Mouse (Mus musculus) forebrain, embryonic 11.5 days (tissue): ENCODE measurements around the gene Sec11a. TPM values are rescaled to one million over a fixed set of nuclear protein-coding genes. Genes with fewer than 3 reads are reported as not detected.

Experiments used
- ATAC-seq: fragments of 200-750 bp; cut with Nextera tagmentation; replicated peaks from 2 replicates; pipeline ENCODE4 v1.8.0; 2017; ENCODE audit warnings: moderate TSS enrichment; ENCODE audit not compliant: low FRiP score
- DNase-seq: peaks from one replicate; pipeline ENCODE4 v3.0.0-alpha.2; 2017; ENCODE audit warnings: low spot score
- H3K27ac ChIP-seq: fragments of 300-500 bp; sonication (generic); 2 replicates; pipeline ENCODE4 v1.5.1; 2014; ENCODE audit warnings: low read depth, low read length
- H3K27me3 ChIP-seq: fragments of 300-500 bp; sonication (generic); 2 replicates; pipeline ENCODE4 v1.6.1; 2014; ENCODE audit warnings: mild to moderate bottlenecking, low read length, mixed read lengths; ENCODE audit not compliant: control insufficient read depth, insufficient read depth
- H3K36me3 ChIP-seq: fragments of 300-500 bp; sonication (generic); 2 replicates; pipeline ENCODE4 v1.6.1; 2014; ENCODE audit warnings: mild to moderate bottlenecking, low read length, moderate library complexity, mixed read lengths; ENCODE audit not compliant: control insufficient read depth, insufficient read depth
- H3K4me1 ChIP-seq: fragments of 300-500 bp; sonication (generic); replicated peaks from 2 replicates; pipeline ENCODE4 v1.6.1; 2014; ENCODE audit warnings: low read length, mixed read lengths; ENCODE audit not compliant: control insufficient read depth, insufficient read depth
- H3K4me2 ChIP-seq: fragments of 300-500 bp; sonication (generic); 2 replicates; pipeline ENCODE4 v1.6.1; 2014; ENCODE audit warnings: low read depth, mild to moderate bottlenecking, low read length, moderate library complexity, mixed read lengths; ENCODE audit not compliant: severe bottlenecking
- H3K4me3 ChIP-seq: fragments of 300-500 bp; sonication (generic); 2 replicates; pipeline ENCODE4 v1.5.1; 2014; ENCODE audit warnings: low read depth, low read length
- H3K9ac ChIP-seq: fragments of 300-500 bp; sonication (generic); 2 replicates; pipeline ENCODE4 v1.6.1; 2014; ENCODE audit warnings: low read length
- H3K9me3 ChIP-seq: fragments of 300-500 bp; sonication (generic); 2 replicates; pipeline ENCODE4 v1.6.1; 2016; ENCODE audit warnings: low read length, mixed read lengths; ENCODE audit not compliant: control insufficient read depth
- WGBS: fragments of 180-500 bp; shearing (Covaris S2); extraction: QIAGEN DNeasy Blood & Tissue Kit; methylation state at CpG from one replicate; pipeline ENCODE4 v1.1.7; 2014; 5-methylcytosine and 5-hydroxymethylcytosine counted together
- polyA plus RNA-seq: library from polyadenylated mRNA; unstranded; fragments of >200 nt; fragmentation: Nextera tagmentation; extraction: Ambion mirVana; gene quantifications from 2 replicates; pipeline ENCODE4 v1.2.1, GENCODE M21; 2014

Gene Sec11a
- polyA plus RNA-seq, 1 experiment from 2014 or later, result 201 TPM

DNA sequence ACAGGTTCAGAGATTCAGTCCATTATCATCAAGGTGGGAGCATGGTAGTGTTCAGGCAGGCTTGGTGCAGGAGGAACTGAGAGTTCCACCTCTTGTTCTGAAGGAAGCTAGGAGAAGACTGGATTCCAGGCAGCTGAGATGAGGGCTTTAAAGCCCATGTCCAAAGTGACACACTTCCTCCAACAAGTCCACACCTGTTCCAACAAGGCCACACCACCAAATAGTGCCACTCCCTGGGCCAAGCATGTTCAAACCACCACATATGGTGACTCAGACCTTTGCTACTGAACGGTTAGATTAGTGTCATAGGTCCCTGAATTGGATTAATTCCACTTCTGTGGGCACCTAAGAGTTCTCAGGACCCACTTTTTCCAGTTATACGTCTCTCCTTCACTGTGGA is 23.8 kb upstream of the Sec11a start:
- DNase-seq (no peak), ATAC-seq (no peak)
- Histone ChIP-seq H3K27ac (no peak overlapping the region), H3K9ac (no peak overlapping the region), H3K27me3 (no peaks in the 10 kb centered on the region), H3K9me3 (no peaks in the 10 kb centered on the region), H3K4me3 (no peak overlapping the region), H3K4me1 (no peaks in the 10 kb centered on the region), H3K4me2 (no peak overlapping the region), H3K36me3 (no peaks in the 10 kb centered on the region)
- WGBS, result 74% methylated on average over 2 of the region's 2 CpGs

DNA sequence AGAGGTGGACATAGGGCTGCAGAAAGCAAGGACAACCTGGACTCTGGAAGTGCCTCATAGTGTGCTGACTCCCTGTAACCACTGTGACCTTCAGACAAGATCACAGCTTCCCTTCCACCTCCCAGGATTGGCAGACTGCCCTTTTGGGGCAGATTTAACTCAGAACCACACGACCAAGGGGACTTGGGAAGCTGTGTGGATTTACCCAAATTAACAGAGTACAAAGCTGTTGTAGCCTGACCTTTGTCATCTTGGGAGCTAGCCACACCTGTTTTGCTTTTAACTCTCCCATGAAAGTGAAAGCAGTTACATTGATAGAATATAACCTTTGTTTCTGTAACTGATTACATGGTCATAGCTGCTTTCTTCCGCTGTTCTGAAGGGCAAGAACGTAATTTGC is 23.3 kb upstream of the Sec11a start:
- no peak overlapping the region for H3K9ac ChIP-seq
- DNase-seq (no peak), ATAC-seq (no peak)
- H3K27ac ChIP-seq, result no peak overlapping the region
- no peaks in the 10 kb centered on the region for H3K36me3 ChIP-seq
- H3K4me2 ChIP-seq, result no peak overlapping the region
- H3K9me3 ChIP-seq, result no peaks in the 10 kb centered on the region
- no peak overlapping the region for H3K4me3 ChIP-seq
- no peaks in the 10 kb centered on the region for H3K27me3 ChIP-seq
- 69% methylated on average over 3 of the region's 3 CpGs for WGBS
- H3K4me1 ChIP-seq, result no peaks in the 10 kb centered on the region

DNA sequence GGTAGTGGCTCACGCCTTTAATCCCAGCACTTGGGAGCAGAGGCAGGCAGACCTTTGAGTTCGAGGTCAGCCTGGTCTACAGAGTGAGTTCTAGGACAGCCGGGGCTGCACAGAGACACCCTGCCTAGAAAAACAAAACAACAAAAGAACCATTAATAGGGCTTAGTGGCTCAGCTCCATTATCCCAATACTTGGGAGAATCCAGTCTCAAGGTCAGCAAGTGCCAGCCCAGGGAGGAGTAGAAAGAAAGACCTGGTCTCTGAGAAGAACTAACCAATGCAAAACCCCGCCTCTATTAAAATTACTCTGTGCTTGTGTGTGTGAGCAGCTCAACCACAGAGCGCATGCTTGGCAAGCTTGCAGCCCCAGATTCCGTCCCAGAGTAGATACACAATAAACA is 15.2 kb upstream of the Sec11a start:
- Histone ChIP-seq H3K4me3 (no peak overlapping the region), H3K9me3 (no peaks in the 10 kb centered on the region), H3K9ac (no peak overlapping the region), H3K4me2 (no peak overlapping the region), H3K27me3 (no peaks in the 10 kb centered on the region), H3K4me1 (no peaks in the 10 kb centered on the region), H3K36me3 (no peaks in the 10 kb centered on the region), H3K27ac (no peak overlapping the region)
- DNase-seq (no peak), ATAC-seq (no peak)
- 48% methylated on average over 6 of the region's 6 CpGs for WGBS

DNA sequence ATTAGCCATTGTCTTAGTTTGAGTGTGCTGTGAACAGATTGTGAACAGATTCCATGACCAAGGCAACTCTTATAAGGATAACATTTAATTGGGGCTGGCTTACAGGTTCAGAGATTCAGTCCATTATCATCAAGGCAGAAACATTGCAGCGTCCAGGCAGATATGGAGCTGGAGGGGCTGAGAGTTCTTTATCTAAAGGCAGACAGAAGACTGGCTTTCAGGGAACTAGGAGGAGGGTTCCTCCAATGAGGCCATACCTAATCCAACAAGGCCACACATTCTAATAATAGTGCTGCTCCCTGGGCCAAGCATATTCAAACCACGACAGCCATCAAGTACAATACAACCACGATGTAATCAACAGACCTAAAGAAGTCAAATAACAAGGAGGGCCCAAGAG is 11.4 kb upstream of the Sec11a start:
- DNase-seq (no peak), ATAC-seq (no peak)
- Histone ChIP-seq H3K9ac (no peak overlapping the region), H3K9me3 (no peaks in the 10 kb centered on the region), H3K4me1 (no peaks in the 10 kb centered on the region), H3K27me3 (no peaks in the 10 kb centered on the region), H3K36me3 (no peaks in the 10 kb centered on the region), H3K4me2 (no peak overlapping the region), H3K27ac (no peak overlapping the region), H3K4me3 (no peak overlapping the region)
- 81% methylated on average over 3 of the region's 3 CpGs for WGBS

DNA sequence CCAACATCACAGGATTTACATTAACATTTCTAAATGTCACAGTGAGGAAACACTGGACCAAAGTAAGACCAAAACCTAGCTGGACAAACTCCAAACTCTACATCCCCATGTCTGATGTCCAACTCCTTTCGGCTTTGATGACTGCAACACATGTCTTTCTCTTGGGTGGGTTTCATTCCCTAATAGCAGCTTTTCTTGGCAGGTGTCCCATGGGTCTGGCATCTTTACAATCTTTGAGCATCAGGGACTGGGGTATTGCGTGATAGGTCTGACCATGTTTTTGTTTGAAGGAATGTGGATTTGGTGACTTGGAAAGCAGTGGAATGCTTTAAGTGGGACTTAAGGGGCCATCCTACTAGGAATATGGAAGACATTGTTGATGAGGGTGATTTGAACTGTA is 9.3 kb upstream of the Sec11a start:
- Histone ChIP-seq H3K27me3 (no peaks in the 10 kb centered on the region), H3K9ac (no peak overlapping the region), H3K9me3 (no peaks in the 10 kb centered on the region), H3K4me1 (no peaks in the 10 kb centered on the region), H3K4me2 (no peak overlapping the region), H3K27ac (no peak overlapping the region), H3K4me3 (no peak overlapping the region), H3K36me3 (no peaks in the 10 kb centered on the region)
- no peak for ATAC-seq
- no peak for DNase-seq
- 93% methylated on average over 2 of the region's 2 CpGs for WGBS

DNA sequence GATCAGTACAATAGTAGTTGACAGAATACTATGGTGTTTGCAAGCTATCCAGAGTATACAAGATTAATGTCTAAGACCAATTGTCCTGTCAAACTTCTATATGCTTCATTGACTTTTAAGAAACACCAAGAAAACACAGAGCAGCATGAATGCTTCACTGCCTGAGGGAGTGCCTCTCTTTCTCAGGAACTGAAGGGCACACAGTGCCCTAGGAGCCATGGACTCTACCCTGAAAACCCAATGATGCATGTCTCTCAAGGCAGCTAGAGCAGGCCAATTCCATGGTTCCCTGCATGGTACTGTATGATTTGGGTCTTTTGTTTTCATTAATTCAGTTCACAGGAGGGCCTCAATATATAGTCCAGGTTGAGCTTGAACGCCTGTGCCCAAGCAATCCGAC is 6.7 kb upstream of the Sec11a start:
- no peak overlapping the region for H3K4me3 ChIP-seq
- H3K9ac ChIP-seq, result no peak overlapping the region
- H3K27me3 ChIP-seq, result no peaks in the 10 kb centered on the region
- H3K27ac ChIP-seq, result no peak overlapping the region
- DNase-seq (no peak), ATAC-seq (no peak)
- no peaks in the 10 kb centered on the region for H3K4me1 ChIP-seq
- H3K36me3 ChIP-seq, result no peaks in the 10 kb centered on the region
- no peak overlapping the region for H3K4me2 ChIP-seq
- H3K9me3 ChIP-seq, result no peaks in the 10 kb centered on the region
- WGBS, result 78% methylated on average over 2 of the region's 2 CpGs

DNA sequence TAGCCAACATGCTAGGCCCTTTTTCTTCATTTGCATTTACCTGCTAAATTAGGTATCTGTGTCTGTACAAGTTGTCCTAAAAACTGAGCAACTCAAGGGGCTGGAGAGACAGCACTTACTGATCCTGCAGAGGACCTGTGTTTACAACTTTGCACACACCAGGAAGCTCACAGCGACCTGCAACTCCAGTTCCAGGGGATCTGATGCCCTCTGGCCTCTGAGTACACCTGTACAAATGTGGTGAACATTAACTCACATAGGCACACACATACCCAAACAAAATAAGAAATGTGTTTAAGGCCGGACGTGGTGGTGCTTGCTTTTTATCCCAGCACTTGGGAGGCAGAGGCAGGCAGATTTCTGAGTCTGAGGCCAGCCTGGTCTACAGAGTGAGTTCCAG is 4.6 kb upstream of the Sec11a start:
- DNase-seq (no peak), ATAC-seq (no peak)
- 74% methylated on average over 3 of the region's 3 CpGs for WGBS
- H3K27me3 ChIP-seq, result no peaks in the 10 kb centered on the region
- H3K9me3 ChIP-seq, result no peaks in the 10 kb centered on the region
- no peak overlapping the region for H3K4me2 ChIP-seq
- H3K36me3 ChIP-seq, result no peaks in the 10 kb centered on the region
- no peak overlapping the region for H3K4me3 ChIP-seq
- H3K4me1 ChIP-seq, result no peaks in the 10 kb centered on the region
- no peak overlapping the region for H3K9ac ChIP-seq
- no peak overlapping the region for H3K27ac ChIP-seq

DNA sequence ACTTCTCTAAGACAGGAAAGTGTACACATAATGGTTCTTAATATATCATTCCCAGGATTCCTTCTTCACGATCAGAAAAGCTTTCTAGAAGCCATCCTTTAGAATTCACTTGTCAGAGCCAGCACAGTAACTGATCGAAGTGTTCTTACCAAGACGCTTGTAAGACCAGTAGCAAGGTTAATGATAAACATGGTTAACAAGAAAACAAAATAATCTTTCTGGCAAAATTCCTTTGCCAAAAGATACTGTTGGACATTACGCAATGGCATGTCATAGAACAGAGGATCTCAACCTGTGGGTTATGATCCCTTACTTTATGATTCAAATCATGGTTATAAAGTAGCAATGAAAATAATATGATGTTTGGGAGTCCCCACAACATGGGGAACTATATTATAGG is 3.9 kb upstream of the Sec11a start:
- no peak overlapping the region for H3K4me3 ChIP-seq
- ATAC-seq (no peak), DNase-seq (no peak)
- 88% methylated on average over 4 of the region's 4 CpGs for WGBS
- no peak overlapping the region for H3K9ac ChIP-seq
- H3K9me3 ChIP-seq, result no peaks in the 10 kb centered on the region
- H3K4me1 ChIP-seq, result no peaks in the 10 kb centered on the region
- no peak overlapping the region for H3K27ac ChIP-seq
- H3K36me3 ChIP-seq, result no peaks in the 10 kb centered on the region
- H3K27me3 ChIP-seq, result no peaks in the 10 kb centered on the region
- no peak overlapping the region for H3K4me2 ChIP-seq

DNA sequence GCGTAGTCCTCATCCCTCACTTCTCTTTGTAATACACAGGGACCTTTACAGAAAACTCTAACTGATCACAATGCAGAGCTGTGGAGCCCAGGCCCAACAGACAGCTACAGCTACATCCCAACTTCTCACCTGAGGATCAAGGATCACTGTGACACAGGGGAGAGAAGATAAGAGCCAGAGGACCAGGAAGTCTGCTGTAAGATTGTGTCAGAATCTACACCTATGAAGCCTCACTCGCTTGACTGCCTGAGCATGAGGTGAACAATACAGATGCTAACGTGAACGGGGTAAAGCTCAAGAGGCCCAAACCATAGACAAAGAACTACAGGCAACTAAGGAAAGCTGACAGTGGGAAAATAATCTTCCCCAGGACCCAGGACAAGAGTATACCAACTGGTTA is 7.8 kb downstream of the Sec11a start:
- H3K4me1 ChIP-seq, result no peaks in the 10 kb centered on the region

More for the DNA sequence above, 7.8 kb downstream of the Sec11a start:
- Histone ChIP-seq H3K27me3 (no peaks in the 10 kb centered on the region), H3K9me3 (no peaks in the 10 kb centered on the region), H3K36me3 (no peaks in the 10 kb centered on the region), H3K27ac (no peak overlapping the region), H3K4me2 (no peak overlapping the region), H3K9ac (no peak overlapping the region), H3K4me3 (no peak overlapping the region)
- DNase-seq, result no peak
- 91% methylated on average over 4 of the region's 4 CpGs for WGBS
- no peak for ATAC-seq
